Mouse (Mus musculus) splenic B cell, adult 2 months (primary cell): Measurements from ENCODE around the gene Rtn4r.
A peak's percentile ranks its signal among the peaks of the same experiment; 100 is the strongest.

Experiments
- DNase-seq: peaks from one replicate; pipeline ENCODE4 v3.0.0-alpha.2; 2011; ENCODE audit warnings: low read depth, low spot score
- H3K27me3 ChIP-seq: 2 replicates; pipeline ENCODE4 v1.6.1; 2012; ENCODE audit warnings: mild to moderate bottlenecking, low read length, moderate library complexity, mixed read lengths; ENCODE audit not compliant: control insufficient read depth, poor library complexity, insufficient read depth, severe bottlenecking
- H3K36me3 ChIP-seq: 2 replicates; pipeline ENCODE4 v1.6.1; 2012; ENCODE audit warnings: mild to moderate bottlenecking, low read length, moderate library complexity, mixed read lengths; ENCODE audit not compliant: control insufficient read depth, poor library complexity, insufficient read depth, severe bottlenecking

Gene Rtn4r

GRCm38 (mm10) chr16:18127241-18127861 lies at the start of gene Rtn4r:
Gene Rtn4r (plus strand): TSS chr16:18127642.
- Histone ChIP-seq H3K27me3 (no peaks in the 10 kb centered on the region), H3K36me3 (no peaks in the 10 kb centered on the region)
- peak; percentile 16 for DNase-seq

- H3K36me3 ChIP-seq: no peaks in the 10 kb centered on the region
- no peaks in the 10 kb centered on the region for H3K27me3 ChIP-seq
- DNase-seq: no peak
Measured at GRCm38 (mm10) chr16:18078314-18079015, 49.0 kb upstream of the Rtn4r start.

GRCm38 (mm10) chr16:18079300-18079699 lies 48.1 kb upstream of the Rtn4r start:
- Histone ChIP-seq H3K36me3 (no peaks in the 10 kb centered on the region), H3K27me3 (no peaks in the 10 kb centered on the region)
- DNase-seq: no peak

GRCm38 (mm10) chr16:18080171-18080570 lies 47.3 kb upstream of the Rtn4r start:
- Histone ChIP-seq H3K36me3 (no peaks in the 10 kb centered on the region), H3K27me3 (no peaks in the 10 kb centered on the region)
- no peak for DNase-seq

GRCm38 (mm10) chr16:18081149-18081827 lies 46.2 kb upstream of the Rtn4r start:
- peak; percentile 11 for DNase-seq
- no peaks in the 10 kb centered on the region for H3K27me3 ChIP-seq
- no peaks in the 10 kb centered on the region for H3K36me3 ChIP-seq

GRCm38 (mm10) chr16:18082291-18082690 lies 45.2 kb upstream of the Rtn4r start:
- no peak for DNase-seq
- no peaks in the 10 kb centered on the region for H3K27me3 ChIP-seq
- no peaks in the 10 kb centered on the region for H3K36me3 ChIP-seq

GRCm38 (mm10) chr16:18083231-18083951 lies 44.1 kb upstream of the Rtn4r start:
- Histone ChIP-seq H3K27me3 (no peaks in the 10 kb centered on the region), H3K36me3 (no peaks in the 10 kb centered on the region)
- DNase-seq: no peak

GRCm38 (mm10) chr16:18084262-18084661 lies 43.2 kb upstream of the Rtn4r start:
- no peaks in the 10 kb centered on the region for H3K27me3 ChIP-seq
- no peak for DNase-seq
- H3K36me3 ChIP-seq: no peaks in the 10 kb centered on the region

GRCm38 (mm10) chr16:18087101-18087500 lies 40.3 kb upstream of the Rtn4r start:
- Histone ChIP-seq H3K36me3 (no peaks in the 10 kb centered on the region), H3K27me3 (no peaks in the 10 kb centered on the region)
- DNase-seq: no peak

GRCm38 (mm10) chr16:18096348-18096747 lies 31.1 kb upstream of the Rtn4r start:
- no peak for DNase-seq

GRCm38 (mm10) chr16:18102816-18103215 lies 24.6 kb upstream of the Rtn4r start:
- no peaks in the 10 kb centered on the region for H3K27me3 ChIP-seq
- H3K36me3 ChIP-seq: no peaks in the 10 kb centered on the region
- no peak for DNase-seq

More at GRCm38 (mm10) chr16:18096348-18096747, 31.1 kb upstream of the Rtn4r start:
- Histone ChIP-seq H3K36me3 (no peaks in the 10 kb centered on the region), H3K27me3 (no peaks in the 10 kb centered on the region)

GRCm38 (mm10) chr16:18103366-18103765 lies 24.1 kb upstream of the Rtn4r start:
- Histone ChIP-seq H3K36me3 (no peaks in the 10 kb centered on the region), H3K27me3 (no peaks in the 10 kb centered on the region)
- no peak for DNase-seq

GRCm38 (mm10) chr16:18103808-18104207 lies 23.6 kb upstream of the Rtn4r start:
- Histone ChIP-seq H3K36me3 (no peaks in the 10 kb centered on the region), H3K27me3 (no peaks in the 10 kb centered on the region)
- no peak for DNase-seq

GRCm38 (mm10) chr16:18108221-18108966 lies 19.0 kb upstream of the Rtn4r start:
- DNase-seq: peak; percentile 50
- Histone ChIP-seq H3K27me3 (no peaks in the 10 kb centered on the region), H3K36me3 (no peaks in the 10 kb centered on the region)
